Mouse (Mus musculus): Measurements from ENCODE around the gene Apol9b.
"Not testable (repeated sequence)": the region's sequence is repeated elsewhere in the genome, so short reads cannot be mapped to it uniquely, and the experiment has no call there.

- TF ChIP-seq POLR2A (IDR thresholded peaks at IDR 0.05; ENCODE audit: low read depth, low read length); E2F4 (IDR thresholded peaks at IDR 0.05; ENCODE audit: insufficient replicate concordance, low read depth, low read length); NRF1 (IDR thresholded peaks at IDR 0.05; ENCODE audit: low read depth, low read length); SIN3A (IDR thresholded peaks at IDR 0.05; ENCODE audit: low read length); CTCF (conservative IDR thresholded peaks at IDR 0.05 in 1 of 2, IDR thresholded peaks at IDR 0.05 in 1 of 2; ENCODE audit: low read depth in 2 of 2, low read length in 2 of 2); MAFK (IDR thresholded peaks at IDR 0.05; ENCODE audit: insufficient replicate concordance, low read length); KAT2A (IDR thresholded peaks at IDR 0.05; ENCODE audit: insufficient replicate concordance, low read length); USF2 (conservative IDR thresholded peaks at IDR 0.05; ENCODE audit: low read depth, low read length): not testable (repeated sequence)
Observed at GRCm38 (mm10) chr15:77728739-77729138, at the start of gene Apol9b.
